Mouse (Mus musculus) hindbrain, embryonic 14.5 days (tissue): ENCODE results near the gene Olfr697. TPM values are rescaled to one million over a fixed set of nuclear protein-coding genes. Genes with fewer than 3 reads are reported as not detected.
"Not testable (repeated sequence)": the region's sequence is repeated elsewhere in the genome, so short reads cannot be mapped to it uniquely, and the experiment has no call there.

Source experiments
- ATAC-seq: fragments of 200-750 bp; cut with Nextera tagmentation; 2 replicates; pipeline ENCODE4 v1.8.0; 2017; ENCODE audit warnings: moderate number of reproducible peaks, mild to moderate bottlenecking, moderate TSS enrichment, moderate library complexity; ENCODE audit not compliant: low FRiP score
- DNase-seq: peaks from one replicate; pipeline ENCODE4 v3.0.0-alpha.2; 2015; ENCODE audit warnings: low spot score
- H3K27ac ChIP-seq: fragments of 300-500 bp; sonication (generic); 2 replicates; pipeline ENCODE4 v1.5.1; 2014; ENCODE audit warnings: mild to moderate bottlenecking, moderate library complexity
- H3K27me3 ChIP-seq: fragments of 300-500 bp; sonication (generic); 2 replicates; pipeline ENCODE4 v1.6.1; 2014; ENCODE audit warnings: mild to moderate bottlenecking, low read length, mixed read lengths; ENCODE audit not compliant: control insufficient read depth, insufficient read depth
- H3K36me3 ChIP-seq: fragments of 300-500 bp; sonication (generic); replicated peaks from 2 replicates; pipeline ENCODE4 v1.6.1; 2014; ENCODE audit not compliant: control insufficient read depth, insufficient read depth
- H3K4me1 ChIP-seq: fragments of 300-500 bp; sonication (generic); replicated peaks from 2 replicates; pipeline ENCODE4 v1.6.1; 2014; ENCODE audit warnings: antibody characterized with exemption, low read length, mixed read lengths; ENCODE audit not compliant: control insufficient read depth, insufficient read depth
- H3K4me2 ChIP-seq: fragments of 300-500 bp; sonication (generic); replicated peaks from 2 replicates; pipeline ENCODE4 v1.6.1; 2014; ENCODE audit warnings: mild to moderate bottlenecking, moderate library complexity
- H3K4me3 ChIP-seq: fragments of 300-500 bp; sonication (generic); replicated peaks from 2 replicates; pipeline ENCODE4 v1.5.1; 2014; ENCODE audit warnings: mild to moderate bottlenecking, low read length
- H3K9ac ChIP-seq: fragments of 300-500 bp; sonication (generic); 2 replicates; pipeline ENCODE4 v1.6.1; 2014
- H3K9me3 ChIP-seq: fragments of 300-500 bp; sonication (generic); 2 replicates; pipeline ENCODE4 v1.6.1; 2016; ENCODE audit warnings: low read length; ENCODE audit not compliant: control insufficient read depth
- WGBS: fragments of 180-500 bp; shearing (Covaris S2); extraction: QIAGEN DNeasy Blood & Tissue Kit; methylation state at CpG from one replicate; pipeline ENCODE4 v1.1.7; 2014; 5-methylcytosine and 5-hydroxymethylcytosine counted together
- polyA plus RNA-seq: library from polyadenylated mRNA; unstranded; fragments of >200 nt; fragmentation: Nextera tagmentation; extraction: Ambion mirVana; gene quantifications from 2 replicates; pipeline ENCODE4 v1.2.1, GENCODE M21; 2014

Olfr697 gene
- not detected in 2 replicates for polyA plus RNA-seq

GRCm38 (mm10) chr7:106742343-106742742, at the start of gene Olfr697:
Gene Olfr697 (minus strand): TSS chr7:106742443.
- 91% methylated on average over 1 of the region's 1 CpGs for WGBS
- Histone ChIP-seq H3K27ac (no peak within 1 kb of the TSS), H3K36me3 (no peaks in the 10 kb centered on the region), H3K4me3 (no peak within 1 kb of the TSS), H3K4me1 (no peaks in the 10 kb centered on the region), H3K9me3 (no peaks in the 10 kb centered on the region), H3K27me3 (no peaks in the 10 kb centered on the region), H3K4me2 (no peak within 1 kb of the TSS), H3K9ac (no peak within 1 kb of the TSS)
- DNase-seq (no peak), ATAC-seq (no peak)

- no peaks in the 10 kb centered on the region for H3K36me3 ChIP-seq
- H3K27ac ChIP-seq: no peak overlapping the region
- DNase-seq (no peak), ATAC-seq (no peak)
- no peak overlapping the region for H3K4me3 ChIP-seq
- H3K27me3 ChIP-seq: no peaks in the 10 kb centered on the region
- no peaks in the 10 kb centered on the region for H3K9me3 ChIP-seq
- H3K9ac ChIP-seq: no peak overlapping the region
- H3K4me2 ChIP-seq: no peak overlapping the region
- H3K4me1 ChIP-seq: no peaks in the 10 kb centered on the region
Observed at GRCm38 (mm10) chr7:106788330-106788729, 46.1 kb upstream of the Olfr697 start.

DNA sequence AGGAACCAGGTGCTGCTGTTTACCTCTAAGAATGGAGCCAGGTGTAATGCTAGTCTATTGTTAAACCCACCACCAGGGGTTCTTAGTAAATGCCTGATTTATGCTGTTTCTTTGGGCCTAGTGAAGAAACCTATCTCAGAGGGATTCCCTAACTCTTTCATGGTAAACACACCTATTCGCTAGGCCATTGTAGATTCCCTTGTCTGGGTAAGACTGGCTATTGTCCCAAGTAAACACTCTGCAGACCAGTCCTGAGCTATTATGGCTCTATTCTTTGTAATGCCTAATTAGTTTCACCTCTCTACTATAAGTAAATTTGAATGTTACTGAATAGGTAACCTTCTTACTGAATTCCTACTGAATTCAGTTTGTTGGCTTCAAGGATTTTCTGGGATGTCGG, 18.8 kb upstream of the Olfr697 start:
- not testable (repeated sequence) for H3K4me2 ChIP-seq, H3K36me3 ChIP-seq, H3K9ac ChIP-seq, H3K9me3 ChIP-seq, ATAC-seq, H3K4me1 ChIP-seq, H3K4me3 ChIP-seq, H3K27me3 ChIP-seq, H3K27ac ChIP-seq, DNase-seq
- WGBS: 88% methylated on average over 2 of the region's 2 CpGs

GRCm38 (mm10) chr7:106758800-106759199, 16.6 kb upstream of the Olfr697 start:
- H3K4me3 ChIP-seq: no peak overlapping the region
- DNase-seq (no peak), ATAC-seq (no peak)
- H3K36me3 ChIP-seq: no peaks in the 10 kb centered on the region
- no peaks in the 10 kb centered on the region for H3K9me3 ChIP-seq
- no peaks in the 10 kb centered on the region for H3K4me1 ChIP-seq
- no peaks in the 10 kb centered on the region for H3K27me3 ChIP-seq
- H3K4me2 ChIP-seq: no peak overlapping the region
- H3K27ac ChIP-seq: no peak overlapping the region
- no peak overlapping the region for H3K9ac ChIP-seq
- WGBS: 96% methylated on average over 2 of the region's 2 CpGs

- Histone ChIP-seq H3K4me1 (no peaks in the 10 kb centered on the region), H3K9ac (no peak within 1 kb of the TSS), H3K4me3 (no peak within 1 kb of the TSS), H3K27me3 (no peaks in the 10 kb centered on the region), H3K27ac (no peak within 1 kb of the TSS), H3K36me3 (no peaks in the 10 kb centered on the region), H3K4me2 (no peak within 1 kb of the TSS), H3K9me3 (no peaks in the 10 kb centered on the region)
- DNase-seq (no peak), ATAC-seq (no peak)
Observed at GRCm38 (mm10) chr7:106755297-106755696, 13.1 kb upstream of the Olfr697 start, which contains the start of gene Olfr698. Gene Olfr698 (minus strand): TSS chr7:106755397.

DNA sequence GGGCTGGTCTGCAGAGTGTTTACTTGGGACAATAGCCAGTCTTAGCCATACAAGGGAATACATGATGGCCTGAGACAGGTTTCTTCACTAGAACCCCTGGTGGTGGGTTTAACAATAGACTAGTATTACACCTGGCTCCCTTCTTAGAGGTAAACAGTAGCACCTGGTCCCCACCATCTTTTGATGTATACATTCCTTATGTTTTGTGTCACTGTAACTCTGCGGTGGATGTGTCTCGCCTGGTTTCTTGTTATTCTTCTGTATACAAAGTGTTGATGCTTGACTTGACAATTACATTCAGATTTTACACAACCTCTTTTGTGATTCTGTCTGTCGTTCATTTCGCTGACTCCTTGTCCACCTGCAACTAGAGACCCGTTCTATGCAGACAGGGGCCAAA, 3.6 kb upstream of the Olfr697 start:
- Histone ChIP-seq H3K27ac (no peak overlapping the region), H3K4me3 (no peak overlapping the region), H3K9me3 (no peaks in the 10 kb centered on the region), H3K4me2 (no peak overlapping the region), H3K9ac (no peak overlapping the region), H3K4me1 (no peaks in the 10 kb centered on the region), H3K27me3 (no peaks in the 10 kb centered on the region), H3K36me3 (no peaks in the 10 kb centered on the region)
- ATAC-seq: no peak
- WGBS: 91% methylated on average over 5 of the region's 5 CpGs
- DNase-seq: no peak

DNA sequence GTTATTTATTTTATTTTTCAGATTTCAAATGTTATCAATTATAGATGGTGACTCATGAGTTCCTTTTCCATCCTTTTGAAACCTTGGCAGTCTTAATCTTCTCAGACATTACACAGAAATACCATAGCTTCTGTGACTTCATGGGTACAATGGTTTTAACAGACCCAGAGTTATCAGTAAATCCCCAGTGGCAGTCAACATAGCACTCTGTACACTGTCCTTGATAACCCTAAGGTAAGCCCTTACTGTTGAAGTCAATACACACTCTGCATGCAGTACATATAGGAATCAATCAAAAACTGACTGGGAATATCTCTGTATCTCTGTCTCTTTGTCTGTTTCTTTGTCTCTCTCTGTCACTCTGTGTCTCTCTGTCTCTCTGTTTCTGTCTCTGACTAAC, 5.2 kb downstream of the Olfr697 start:
- Histone ChIP-seq H3K4me3 (no peak overlapping the region), H3K9ac (no peak overlapping the region), H3K36me3 (no peaks in the 10 kb centered on the region), H3K27me3 (no peaks in the 10 kb centered on the region), H3K27ac (no peak overlapping the region), H3K4me1 (no peaks in the 10 kb centered on the region), H3K9me3 (no peaks in the 10 kb centered on the region), H3K4me2 (no peak overlapping the region)
- DNase-seq (no peak), ATAC-seq (no peak)

- Histone ChIP-seq H3K36me3 (no peaks in the 10 kb centered on the region), H3K27ac (no peak overlapping the region), H3K4me2 (no peak overlapping the region), H3K27me3 (no peaks in the 10 kb centered on the region), H3K9ac (no peak overlapping the region), H3K4me3 (no peak overlapping the region), H3K4me1 (no peaks in the 10 kb centered on the region), H3K9me3 (no peaks in the 10 kb centered on the region)
- WGBS: 77% methylated on average over 2 of the region's 2 CpGs
- DNase-seq (no peak), ATAC-seq (no peak)
Observed at GRCm38 (mm10) chr7:106733717-106734116, 8.5 kb downstream of the Olfr697 start.

DNA sequence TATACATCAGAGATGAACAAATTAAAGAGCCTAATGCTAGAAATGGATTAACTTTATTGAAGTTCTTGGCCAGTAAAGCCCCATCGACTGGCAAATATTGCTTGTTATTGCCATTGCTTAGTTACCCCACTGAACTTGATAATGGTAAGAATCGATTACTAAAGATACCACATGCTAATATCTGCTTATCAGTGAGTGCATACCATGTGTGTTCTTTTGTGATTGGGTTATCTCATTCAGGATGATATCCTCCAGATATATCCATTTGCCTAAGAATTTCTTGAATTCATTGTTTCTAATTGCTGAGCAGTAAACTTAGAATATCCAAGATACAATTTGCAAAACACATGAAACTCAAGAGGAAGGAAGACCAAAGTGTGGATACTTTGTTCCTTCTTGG, 16.6 kb downstream of the Olfr697 start:
- not testable (repeated sequence) for DNase-seq, ATAC-seq
- WGBS: 87% methylated on average over 2 of the region's 2 CpGs

GRCm38 (mm10) chr7:106716296-106716695, 25.9 kb downstream of the Olfr697 start, which contains the start of gene Olfr695:
Gene Olfr695 (minus strand): TSS chr7:106716396.
- Histone ChIP-seq H3K27ac (no peak within 1 kb of the TSS), H3K9me3 (no peaks in the 10 kb centered on the region), H3K4me1 (no peaks in the 10 kb centered on the region), H3K27me3 (no peaks in the 10 kb centered on the region), H3K36me3 (no peaks in the 10 kb centered on the region), H3K4me3 (no peak within 1 kb of the TSS), H3K4me2 (no peak within 1 kb of the TSS), H3K9ac (no peak within 1 kb of the TSS)
- DNase-seq: no peak
- no peak for ATAC-seq

More for the DNA sequence above, 16.6 kb downstream of the Olfr697 start:
- H3K9ac ChIP-seq, H3K4me3 ChIP-seq, H3K4me1 ChIP-seq, H3K36me3 ChIP-seq, H3K27me3 ChIP-seq, H3K27ac ChIP-seq, H3K9me3 ChIP-seq, H3K4me2 ChIP-seq: not testable (repeated sequence)
